Mouse (Mus musculus) limb, embryonic 12.5 days (tissue): ENCODE measurements around the gene Uvrag. TPM values are rescaled to one million over a fixed set of nuclear protein-coding genes. Genes with fewer than 3 reads are reported as not detected.

ENCODE experiments used
- ATAC-seq: fragments of 200-750 bp; cut with Nextera tagmentation; 2 replicates; pipeline ENCODE4 v1.8.0; 2017; ENCODE audit warnings: low read depth, moderate TSS enrichment; ENCODE audit not compliant: insufficient number of reproducible peaks, insufficient read depth, low FRiP score, low TSS enrichment
- H3K27ac ChIP-seq: fragments of 300-500 bp; sonication (generic); 2 replicates; pipeline ENCODE4 v1.5.1; 2016; ENCODE audit warnings: mild to moderate bottlenecking, moderate library complexity
- H3K27me3 ChIP-seq: fragments of 300-500 bp; sonication (generic); 2 replicates; pipeline ENCODE4 v1.6.1; 2016; ENCODE audit warnings: mild to moderate bottlenecking, moderate library complexity
- H3K36me3 ChIP-seq: fragments of 300-500 bp; sonication (generic); 2 replicates; pipeline ENCODE4 v1.6.1; 2016; ENCODE audit warnings: mild to moderate bottlenecking, moderate library complexity
- H3K4me1 ChIP-seq: fragments of 300-500 bp; sonication (generic); replicated peaks from 2 replicates; pipeline ENCODE4 v1.6.1; 2016
- H3K4me2 ChIP-seq: fragments of 300-500 bp; sonication (generic); 2 replicates; pipeline ENCODE4 v1.6.1; 2016; ENCODE audit warnings: mild to moderate bottlenecking, moderate library complexity
- H3K4me3 ChIP-seq: fragments of 300-500 bp; sonication (generic); replicated peaks from 2 replicates; pipeline ENCODE4 v1.5.1; 2016; ENCODE audit warnings: mild to moderate bottlenecking
- H3K9ac ChIP-seq: fragments of 300-500 bp; sonication (generic); replicated peaks from 2 replicates; pipeline ENCODE4 v1.6.1; 2016; ENCODE audit warnings: mild to moderate bottlenecking, moderate library complexity
- H3K9me3 ChIP-seq: fragments of 300-500 bp; sonication (generic); 2 replicates; pipeline ENCODE4 v1.6.1; 2016; ENCODE audit warnings: mild to moderate bottlenecking, moderate library complexity
- WGBS: fragments of 180-500 bp; shearing (Covaris S2); methylation state at CpG from one replicate; pipeline ENCODE4 v1.1.7; 2016; 5-methylcytosine and 5-hydroxymethylcytosine counted together
- polyA plus RNA-seq: library from polyadenylated mRNA; unstranded; fragments of >200 nt; fragmentation: Nextera tagmentation; extraction: Ambion mirVana; gene quantifications from 2 replicates; pipeline ENCODE4 v1.2.1, GENCODE M21; 2016

Gene Uvrag
- polyA plus RNA-seq, 1 experiment from 2014 or later, result 17.4 TPM

DNA sequence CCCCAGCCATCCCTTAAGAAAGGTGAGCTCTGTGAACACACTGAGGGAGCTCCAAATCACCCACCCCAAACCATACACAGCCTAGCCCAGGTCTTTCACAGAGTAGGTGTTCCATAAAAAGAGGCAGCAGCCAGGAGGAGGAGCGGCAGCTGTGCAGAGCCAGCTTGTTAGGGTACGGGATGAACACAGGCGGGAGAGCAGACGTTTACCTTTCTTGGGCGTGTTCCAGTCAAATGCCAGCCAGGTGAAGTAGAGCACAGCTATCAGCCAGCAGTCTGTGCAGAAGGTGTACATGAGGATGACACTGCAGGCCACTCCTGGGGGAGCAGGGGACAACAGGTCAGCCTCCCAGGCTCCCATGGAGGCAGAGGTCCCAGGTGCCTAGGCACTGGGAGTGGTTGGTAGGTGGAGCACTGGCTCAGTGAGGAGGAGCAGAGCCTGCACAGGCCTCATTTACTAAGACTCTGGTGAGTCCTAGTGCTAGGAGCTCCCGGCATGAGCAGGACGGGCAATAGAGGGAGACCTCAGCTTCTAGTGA lies 24.0 kb upstream of the Uvrag start:
- no peaks in the 10 kb centered on the region for H3K36me3 ChIP-seq
- WGBS, result 72% methylated on average over 7 of the region's 7 CpGs
- H3K4me2 ChIP-seq, result no peak overlapping the region
- no peak overlapping the region for H3K9ac ChIP-seq
- no peaks in the 10 kb centered on the region for H3K9me3 ChIP-seq
- no peak for ATAC-seq
- H3K4me1 ChIP-seq, result 0 out of 2 replicates have a peak, but pooled peaks cover 4% of the 10 kb centered on the region
- H3K27ac ChIP-seq, result no peak overlapping the region
- no peak overlapping the region for H3K4me3 ChIP-seq
- no peaks in the 10 kb centered on the region for H3K27me3 ChIP-seq

DNA sequence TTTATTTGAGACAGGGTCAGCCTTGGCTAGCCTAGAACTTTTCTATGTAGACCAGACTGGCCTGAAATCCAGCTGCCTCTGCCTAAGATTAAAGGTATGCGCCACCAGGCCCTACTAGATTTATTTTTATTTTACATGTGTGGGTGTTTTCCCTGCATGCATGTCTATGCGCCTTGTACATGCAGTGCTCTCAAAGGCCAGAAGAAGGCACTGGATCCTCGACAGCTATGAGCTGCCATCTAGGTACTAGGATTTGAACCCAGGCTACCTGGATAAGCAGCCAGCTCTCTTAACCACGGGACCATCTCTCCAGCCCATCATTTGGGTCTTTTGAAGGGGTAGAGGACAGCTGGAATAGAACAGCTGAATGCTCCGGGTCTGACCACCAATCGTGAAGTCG lies 21.5 kb upstream of the Uvrag start:
- H3K9me3 ChIP-seq, result no peaks in the 10 kb centered on the region
- H3K9ac ChIP-seq, result no peak overlapping the region
- H3K4me1 ChIP-seq, result no peaks in the 10 kb centered on the region
- no peak overlapping the region for H3K27ac ChIP-seq
- WGBS, result 91% methylated on average over 7 of the region's 7 CpGs
- H3K27me3 ChIP-seq, result no peaks in the 10 kb centered on the region
- no peaks in the 10 kb centered on the region for H3K36me3 ChIP-seq
- H3K4me2 ChIP-seq, result no peak overlapping the region
- H3K4me3 ChIP-seq, result no peak overlapping the region
- ATAC-seq, result no peak

DNA sequence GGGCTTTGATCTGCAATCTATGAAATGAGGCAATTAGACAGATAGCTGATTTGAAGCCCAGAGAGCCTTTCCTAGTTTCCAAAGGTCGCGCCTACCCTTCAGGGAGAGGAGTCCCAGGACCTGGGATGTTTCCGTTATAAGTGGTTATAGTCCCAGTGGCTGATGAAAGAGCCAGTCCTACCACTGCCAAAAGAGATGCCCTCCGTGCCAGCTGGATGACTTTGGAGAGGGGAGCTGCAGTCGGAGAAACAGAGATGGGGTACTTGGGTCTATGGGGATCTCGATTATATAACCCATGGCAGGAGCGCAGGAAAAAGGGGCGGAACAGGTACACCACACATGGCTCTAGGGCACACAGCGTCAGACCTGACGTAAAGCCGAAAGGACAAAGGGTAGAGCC lies 21.0 kb upstream of the Uvrag start:
- WGBS, result 82% methylated on average over 11 of the region's 11 CpGs
- H3K4me2 ChIP-seq, result no peak overlapping the region

DNA sequence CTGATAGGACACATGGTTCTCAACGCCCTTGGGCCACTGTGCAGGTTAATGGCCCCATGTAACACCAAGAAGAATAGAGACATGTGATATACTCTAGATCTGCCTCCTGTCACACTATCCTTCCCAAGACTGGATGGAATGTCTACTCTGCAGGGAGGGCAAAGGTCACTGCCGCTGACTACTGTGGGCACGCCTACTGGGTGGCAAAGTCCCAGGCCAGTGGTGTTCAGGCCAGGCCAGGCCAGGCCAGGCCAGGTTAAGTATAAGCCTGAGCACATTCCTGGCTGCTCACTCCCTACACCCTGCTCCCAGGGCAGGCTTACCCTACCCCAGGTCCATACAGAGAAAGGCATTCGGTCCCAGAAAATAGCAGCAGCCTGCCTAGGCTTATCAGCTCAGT lies 20.6 kb upstream of the Uvrag start:
- Histone ChIP-seq H3K9ac (no peak overlapping the region), H3K4me3 (no peak overlapping the region), H3K4me1 (no peaks in the 10 kb centered on the region), H3K27ac (no peak overlapping the region), H3K36me3 (no peaks in the 10 kb centered on the region), H3K4me2 (no peak overlapping the region), H3K9me3 (no peaks in the 10 kb centered on the region), H3K27me3 (no peaks in the 10 kb centered on the region)
- no peak for ATAC-seq
- 39% methylated on average over 4 of the region's 4 CpGs for WGBS

More for the DNA sequence above, 21.0 kb upstream of the Uvrag start:
- no peak for ATAC-seq
- Histone ChIP-seq H3K4me1 (no peaks in the 10 kb centered on the region), H3K9ac (no peak overlapping the region), H3K9me3 (no peaks in the 10 kb centered on the region), H3K27me3 (no peaks in the 10 kb centered on the region), H3K27ac (no peak overlapping the region), H3K4me3 (no peak overlapping the region), H3K36me3 (no peaks in the 10 kb centered on the region)

DNA sequence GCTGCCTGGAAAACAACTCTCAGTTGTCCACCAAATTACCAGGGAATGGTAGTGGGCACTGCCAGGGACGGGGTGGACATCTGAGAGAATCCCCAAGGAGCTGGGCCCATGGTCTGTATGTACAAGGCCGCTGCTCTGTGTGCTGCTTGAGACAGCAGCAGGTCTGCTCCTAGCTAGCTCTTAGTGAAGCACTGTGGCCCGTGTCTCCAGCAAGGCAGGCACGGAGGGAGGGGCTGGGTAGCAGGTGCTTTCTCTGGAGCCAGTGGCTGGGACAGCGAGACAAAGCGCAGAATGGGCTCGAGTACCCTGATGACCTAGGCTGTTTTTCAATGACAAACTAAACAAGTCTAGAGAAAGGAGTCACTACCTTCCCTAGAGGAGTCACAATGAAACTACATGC lies 20.1 kb upstream of the Uvrag start:
- H3K27me3 ChIP-seq, result no peaks in the 10 kb centered on the region
- H3K36me3 ChIP-seq, result no peaks in the 10 kb centered on the region
- H3K4me1 ChIP-seq, result peaks cover 3% of the 10 kb centered on the region
- no peak overlapping the region for H3K9ac ChIP-seq
- H3K4me2 ChIP-seq, result no peak overlapping the region
- H3K9me3 ChIP-seq, result no peaks in the 10 kb centered on the region
- no peak overlapping the region for H3K27ac ChIP-seq
- H3K4me3 ChIP-seq, result no peak overlapping the region
- 79% methylated on average over 7 of the region's 7 CpGs for WGBS
- no peak for ATAC-seq

DNA sequence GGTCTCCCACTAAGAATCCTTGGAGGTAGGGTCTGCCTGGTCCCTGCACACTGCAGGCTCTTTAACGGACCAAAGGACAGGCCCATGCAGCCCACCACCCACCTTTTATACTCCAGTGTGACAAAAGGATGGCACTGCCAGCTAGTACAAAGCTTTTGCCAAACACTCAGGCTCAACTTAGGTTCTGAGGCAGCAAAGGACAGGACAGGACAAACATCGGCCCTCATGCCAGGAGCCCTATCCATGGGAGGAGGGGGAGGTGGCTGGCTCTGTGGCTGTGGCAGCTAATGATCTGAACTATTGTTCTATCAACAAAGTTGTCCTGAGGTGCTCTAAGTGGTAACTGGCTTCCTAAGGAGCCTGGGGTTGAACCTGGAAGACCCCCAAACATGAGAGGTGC lies 18.5 kb upstream of the Uvrag start:
- Histone ChIP-seq H3K4me3 (no peak overlapping the region), H3K4me2 (no peak overlapping the region), H3K27ac (no peak overlapping the region), H3K9ac (no peak overlapping the region), H3K9me3 (no peaks in the 10 kb centered on the region), H3K27me3 (no peaks in the 10 kb centered on the region), H3K36me3 (no peaks in the 10 kb centered on the region), H3K4me1 (peaks cover 10% of the 10 kb centered on the region)
- WGBS, result 88% methylated on average over 2 of the region's 2 CpGs
- ATAC-seq, result no peak

DNA sequence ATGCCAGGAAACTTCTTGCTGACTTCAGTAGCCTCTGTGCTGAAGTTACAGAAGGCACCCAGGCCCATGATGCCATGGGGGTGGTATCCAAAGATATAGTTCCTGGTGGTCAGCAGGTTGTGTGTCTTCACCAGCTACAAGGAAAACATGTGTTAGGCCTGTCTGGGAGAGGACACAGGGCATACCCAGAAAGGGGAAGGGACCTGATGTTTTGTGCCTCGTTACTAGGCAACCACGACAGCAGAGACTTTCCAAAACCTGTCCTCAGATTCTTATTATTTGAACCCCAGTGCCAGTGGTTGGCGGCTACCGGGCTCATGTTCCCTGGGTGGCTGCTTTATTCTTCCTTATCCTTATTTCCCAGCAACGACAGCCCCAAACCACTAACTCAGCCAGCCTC lies 18.0 kb upstream of the Uvrag start:
- Histone ChIP-seq H3K4me2 (no peak overlapping the region), H3K27ac (no peak overlapping the region), H3K9me3 (no peaks in the 10 kb centered on the region), H3K36me3 (no peaks in the 10 kb centered on the region), H3K4me1 (peaks cover 10% of the 10 kb centered on the region), H3K9ac (no peak overlapping the region), H3K27me3 (no peaks in the 10 kb centered on the region), H3K4me3 (no peak overlapping the region)
- WGBS, result 85% methylated on average over 5 of the region's 5 CpGs
- no peak for ATAC-seq

DNA sequence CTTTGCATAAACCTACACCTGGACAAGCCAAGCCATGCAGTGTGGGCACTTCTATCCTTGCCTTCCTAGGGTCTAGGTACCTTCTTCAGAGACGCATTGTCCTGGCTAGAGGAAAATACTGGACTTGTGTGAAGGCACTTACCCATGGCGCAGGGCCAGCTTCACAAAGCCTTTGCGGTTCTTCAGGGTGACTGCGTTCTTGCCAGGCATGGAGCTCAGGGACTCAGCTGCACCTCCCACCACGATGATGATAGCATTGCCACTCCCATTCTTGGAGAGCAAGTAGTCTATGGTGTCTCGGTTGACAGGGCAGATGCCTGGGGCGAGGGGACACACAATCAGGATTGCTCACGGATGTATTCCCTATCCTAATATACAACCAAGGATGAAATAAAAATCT lies 17.1 kb upstream of the Uvrag start:
- Histone ChIP-seq H3K9ac (no peak overlapping the region), H3K4me1 (peaks cover 10% of the 10 kb centered on the region), H3K4me2 (no peak overlapping the region), H3K27ac (no peak overlapping the region), H3K9me3 (no peaks in the 10 kb centered on the region), H3K27me3 (no peaks in the 10 kb centered on the region), H3K36me3 (no peaks in the 10 kb centered on the region), H3K4me3 (no peak overlapping the region)
- ATAC-seq, result no peak
- 90% methylated on average over 8 of the region's 8 CpGs for WGBS

DNA sequence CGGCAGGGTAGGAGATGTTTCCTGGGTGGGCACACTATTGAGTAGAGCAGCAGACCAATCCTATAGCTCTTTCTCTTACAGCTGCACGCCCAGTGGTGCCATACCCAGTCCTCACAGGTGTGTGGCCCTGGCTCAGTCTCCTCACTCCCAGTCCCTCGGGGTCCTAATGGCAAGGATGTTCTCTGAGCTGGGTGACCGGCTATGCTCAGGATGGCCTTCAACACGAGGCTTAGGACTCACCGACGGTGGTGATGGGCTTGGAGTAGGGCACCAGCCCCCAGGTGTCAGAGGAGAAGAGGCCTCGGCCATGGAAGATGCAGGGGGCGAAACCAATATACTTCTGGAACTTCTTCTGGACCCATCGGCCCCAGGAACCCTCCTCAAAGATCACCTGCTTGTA lies 15.8 kb upstream of the Uvrag start:
- H3K27ac ChIP-seq, result no peak overlapping the region
- H3K4me3 ChIP-seq, result no peak overlapping the region
- H3K4me1 ChIP-seq, result peaks cover 10% of the 10 kb centered on the region
- no peak for ATAC-seq
- WGBS, result 78% methylated on average over 10 of the region's 10 CpGs
- H3K36me3 ChIP-seq, result no peaks in the 10 kb centered on the region
- no peaks in the 10 kb centered on the region for H3K27me3 ChIP-seq
- H3K4me2 ChIP-seq, result no peak overlapping the region
- H3K9me3 ChIP-seq, result no peaks in the 10 kb centered on the region
- no peak overlapping the region for H3K9ac ChIP-seq

DNA sequence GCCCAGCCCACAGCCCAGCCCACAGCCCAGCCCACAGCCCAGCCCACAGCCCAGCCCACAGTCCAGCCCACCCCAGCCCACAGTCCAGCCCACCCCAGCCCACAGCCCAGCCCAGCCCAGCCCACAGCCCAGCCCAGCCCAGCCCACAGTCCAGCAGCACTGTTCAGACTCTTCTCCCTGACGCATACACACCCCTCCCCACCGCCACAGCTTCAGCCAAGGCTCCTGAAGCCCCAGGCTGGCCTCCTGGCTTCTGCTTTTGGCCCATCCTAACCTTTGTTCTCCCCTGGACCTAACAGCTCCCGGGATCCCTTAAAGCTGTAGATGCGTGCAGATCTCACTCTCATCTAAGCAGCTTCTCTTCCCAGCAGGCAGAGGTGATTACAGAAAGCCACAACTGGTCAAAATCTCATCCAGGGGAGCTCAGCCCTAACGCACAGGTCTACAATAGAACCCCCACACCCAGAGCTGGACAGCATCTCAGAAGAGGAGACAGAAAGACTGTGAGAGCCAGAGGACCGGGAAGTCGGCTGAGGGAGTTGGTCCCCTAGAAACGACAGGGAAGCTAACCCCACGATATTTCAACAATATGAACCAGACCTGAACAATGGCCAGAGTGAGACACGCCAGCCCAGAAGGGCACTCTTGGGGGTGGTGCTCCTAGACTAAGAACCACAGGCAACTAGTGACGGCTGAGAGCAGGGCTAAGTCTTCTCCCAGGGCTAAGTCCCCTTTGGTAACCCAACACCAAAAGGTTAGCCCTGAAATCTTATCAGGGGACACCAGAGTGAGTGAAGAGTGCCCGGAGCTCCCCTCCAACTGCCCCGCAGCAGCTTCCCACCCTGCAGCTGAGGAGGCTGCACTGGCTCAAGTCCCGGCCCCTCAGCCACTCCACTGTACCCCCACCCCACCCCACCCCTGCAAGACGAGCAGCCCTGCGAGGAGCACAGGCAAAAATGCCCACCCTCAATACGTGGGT lies 14.7 kb upstream of the Uvrag start:
- ATAC-seq, result peak; percentile 76
- Histone ChIP-seq H3K9me3 (no peaks in the 10 kb centered on the region), H3K4me3 (0 out of 2 replicates have a peak overlapping the region, but pooled peaks have one; percentile 23), H3K9ac (peak overlapping the region; percentile 50), H3K4me2 (peak overlapping the region; percentile 57), H3K27me3 (no peaks in the 10 kb centered on the region), H3K36me3 (no peaks in the 10 kb centered on the region), H3K4me1 (peaks cover 10% of the 10 kb centered on the region), H3K27ac (0 out of 2 replicates have a peak overlapping the region, but pooled peaks have one; percentile 50)
- whole genome bisulfite sequencing, result 12% methylated on average over 17 of the region's 17 CpGs

DNA sequence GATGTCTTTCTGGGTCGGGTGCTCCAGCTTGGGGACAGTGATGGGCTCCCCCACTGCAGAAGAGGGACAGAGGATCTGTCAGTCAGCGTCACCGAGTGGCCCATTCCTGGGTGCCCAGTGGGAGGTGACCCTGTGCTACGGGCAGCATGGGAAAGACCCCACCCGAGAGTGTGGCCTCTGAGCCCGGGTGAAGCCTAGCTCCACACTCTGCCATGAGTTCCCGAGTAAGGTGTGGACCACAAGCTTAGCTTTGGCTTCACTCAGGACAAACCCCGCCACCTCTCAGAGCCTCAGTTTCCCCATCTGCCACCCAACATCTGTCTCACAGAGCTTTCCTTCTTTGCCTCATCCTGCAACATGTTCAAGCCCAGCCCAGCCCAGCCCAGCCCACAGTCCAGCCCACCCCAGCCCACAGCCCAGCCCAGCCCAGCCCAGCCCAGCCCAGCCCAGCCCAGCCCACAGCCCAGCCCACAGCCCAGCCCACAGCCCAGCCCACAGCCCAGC lies 13.8 kb upstream of the Uvrag start:
- H3K9me3 ChIP-seq, result no peaks in the 10 kb centered on the region
- peak; percentile 48 for ATAC-seq
- H3K4me3 ChIP-seq, result no peak overlapping the region
- no peak overlapping the region for H3K9ac ChIP-seq
- no peaks in the 10 kb centered on the region for H3K36me3 ChIP-seq
- H3K27ac ChIP-seq, result no peak overlapping the region
- no peaks in the 10 kb centered on the region for H3K27me3 ChIP-seq
- no peak overlapping the region for H3K4me2 ChIP-seq
- WGBS, result 56% methylated on average over 8 of the region's 8 CpGs
- H3K4me1 ChIP-seq, result peaks cover 10% of the 10 kb centered on the region
